In the genomic region with DNA sequence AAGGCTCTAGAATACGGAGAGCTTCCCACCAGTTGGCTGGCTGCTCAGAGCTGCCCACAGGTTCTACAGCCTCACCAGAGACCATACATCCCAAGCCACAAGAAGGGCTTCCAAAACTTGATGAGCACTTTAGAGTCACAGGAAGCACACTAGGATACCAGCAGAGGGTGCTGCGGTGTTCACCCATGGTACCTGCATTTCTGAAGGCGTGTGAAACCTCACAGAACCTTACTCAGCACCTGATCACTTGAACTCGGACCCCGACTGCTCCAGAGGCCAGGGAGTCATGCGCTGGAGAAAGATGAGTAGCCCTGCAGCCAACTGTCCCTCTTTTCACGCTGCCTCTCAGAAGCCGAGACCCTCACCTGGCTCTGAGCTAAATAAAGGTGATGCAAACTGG, we compare ENCODE assay signal across 13 mouse cellular contexts.
DNase-seq lines count a peak whose midpoint lies in the region; ATAC-seq and TF ChIP-seq lines count a peak whose summit lies in the region.
"Had no signal": no experiment of that assay in that cellular context is flagged by ENCODE, and none has a peak within 500 bp of the region (broad histone marks: within the 10 kb centered on the region; RNA-seq: fewer than 3 reads in every experiment).

No protein-coding gene starts in this region.

- no peak overlapping the region for H3K4me3 ChIP-seq in forebrain, embryonic 10.5 days
- no peak overlapping the region for H3K4me3 ChIP-seq in forebrain, embryonic 14.5 days (ENCODE audit: low read depth, low read length)
- H3K4me3 ChIP-seq in kidney, adult 2 months (ENCODE audit: insufficient read depth, low read depth, low read length), result no peak overlapping the region
- H3K4me3 ChIP-seq in midbrain, embryonic 15.5 days, result no peak overlapping the region
- no peak overlapping the region for H3K4me3 ChIP-seq in midbrain, embryonic 13.5 days (replicated peaks)
- no peak overlapping the region for H3K4me3 ChIP-seq in cortical plate, adult 2 months (ENCODE audit: insufficient read depth, low read length)
- H3K4me3 ChIP-seq: midbrain, embryonic 12.5 days; neural tube, embryonic 15.5 days had no signal

- no peak for TF ChIP-seq POLR2A in kidney, adult 2 months (IDR thresholded peaks at IDR 0.05; ENCODE audit: low read depth, low read length)
- TF ChIP-seq POLR2A in cortical plate, adult 2 months (IDR thresholded peaks at IDR 0.05; ENCODE audit: extremely low read depth, insufficient read depth, low read length), result no peak

- no peak overlapping the region for H3K27ac ChIP-seq in forebrain, embryonic 10.5 days
- no peak overlapping the region for H3K27ac ChIP-seq in forebrain, embryonic 14.5 days (ENCODE audit: low read depth, low read length)
- H3K27ac ChIP-seq in kidney, adult 2 months (ENCODE audit: insufficient read depth, low read depth, low read length), result no peak overlapping the region
- peak overlapping the region; percentile 48 for H3K27ac ChIP-seq in midbrain, embryonic 15.5 days
- H3K27ac ChIP-seq in midbrain, embryonic 13.5 days, result no peak overlapping the region
- no peak overlapping the region for H3K27ac ChIP-seq in cortical plate, adult 2 months (ENCODE audit: insufficient read depth, low read length)
- H3K27ac ChIP-seq: midbrain, embryonic 12.5 days; neural tube, embryonic 15.5 days had no signal

- no peaks in the 10 kb centered on the region for H3K9me3 ChIP-seq in forebrain, embryonic 10.5 days
- H3K9me3 ChIP-seq in forebrain, embryonic 14.5 days (replicated peaks; ENCODE audit: control insufficient read depth, low read length), result no peaks in the 10 kb centered on the region
- no peaks in the 10 kb centered on the region for H3K9me3 ChIP-seq in midbrain, embryonic 15.5 days
- no peaks in the 10 kb centered on the region for H3K9me3 ChIP-seq in midbrain, embryonic 13.5 days
- H3K9me3 ChIP-seq: midbrain, embryonic 12.5 days; neural tube, embryonic 15.5 days had no signal

- peak; percentile 49; the same call in 1 of the 2 replicates for TF ChIP-seq CTCF in kidney, adult 2 months (conservative IDR thresholded peaks at IDR 0.05; ENCODE audit: insufficient read depth, insufficient read length, low read depth, low read length)
- TF ChIP-seq CTCF in cortical plate, adult 2 months (IDR thresholded peaks at IDR 0.05; ENCODE audit: extremely low read depth, insufficient read depth, low read length), result 0 out of 2 replicates have a peak, but pooled peaks have one; percentile 25

- H3K27me3 ChIP-seq in forebrain, embryonic 10.5 days (ENCODE audit: poor library complexity, severe bottlenecking), result no peaks in the 10 kb centered on the region
- H3K27me3 ChIP-seq in forebrain, embryonic 14.5 days (replicated peaks; ENCODE audit: control insufficient read depth, insufficient read depth, low read length), result no peaks in the 10 kb centered on the region
- H3K27me3 ChIP-seq in kidney, adult 2 months (replicated peaks; ENCODE audit: control insufficient read depth, insufficient read depth, low read length), result no peaks in the 10 kb centered on the region
- H3K27me3 ChIP-seq in midbrain, embryonic 15.5 days (replicated peaks), result no peaks in the 10 kb centered on the region
- H3K27me3 ChIP-seq in midbrain, embryonic 13.5 days, result no peaks in the 10 kb centered on the region
- H3K27me3 ChIP-seq: midbrain, embryonic 12.5 days; neural tube, embryonic 15.5 days had no signal

- 89% methylated on average over 8 of the region's 8 CpGs for WGBS in forebrain, embryonic 10.5 days
- WGBS in forebrain, embryonic 14.5 days, result 88% methylated on average over 8 of the region's 8 CpGs
- WGBS in kidney, adult 2 months, result 84% methylated on average over 8 of the region's 8 CpGs
- 91% methylated on average over 8 of the region's 8 CpGs for WGBS in midbrain, embryonic 15.5 days
- whole genome bisulfite sequencing in midbrain, embryonic 13.5 days, result 93% methylated on average over 8 of the region's 8 CpGs

- H3K9ac ChIP-seq in forebrain, embryonic 14.5 days (ENCODE audit: low read length), result no peak overlapping the region
- no peak overlapping the region for H3K9ac ChIP-seq in midbrain, embryonic 15.5 days
- no peak overlapping the region for H3K9ac ChIP-seq in midbrain, embryonic 13.5 days (replicated peaks)
- H3K9ac ChIP-seq: midbrain, embryonic 12.5 days; neural tube, embryonic 15.5 days had no signal

- ATAC-seq in forebrain, embryonic 14.5 days, result no peak
- ATAC-seq in midbrain, embryonic 15.5 days (replicated peaks), result no peak
- ATAC-seq in midbrain, embryonic 13.5 days, result no peak

- no peaks in the 10 kb centered on the region for H3K4me1 ChIP-seq in forebrain, embryonic 10.5 days
- no peaks in the 10 kb centered on the region for H3K4me1 ChIP-seq in forebrain, embryonic 14.5 days (ENCODE audit: control insufficient read depth, insufficient read depth, low read length)
- H3K4me1 ChIP-seq in kidney, adult 2 months (ENCODE audit: control insufficient read depth, insufficient read depth, low read length), result no peaks in the 10 kb centered on the region
- H3K4me1 ChIP-seq in midbrain, embryonic 15.5 days, result peaks cover 10% of the 10 kb centered on the region; the same call in 1 of the 2 replicates
- H3K4me1 ChIP-seq in midbrain, embryonic 13.5 days (replicated peaks), result peaks cover 5% of the 10 kb centered on the region; the same call in 1 of the 2 replicates
- H3K4me1 ChIP-seq in cortical plate, adult 2 months (ENCODE audit: control insufficient read depth, insufficient read depth, low read length), result no peaks in the 10 kb centered on the region
- H3K4me1 ChIP-seq: midbrain, embryonic 12.5 days had no signal

- peaks cover 100% of the 10 kb centered on the region for H3K36me3 ChIP-seq in forebrain, embryonic 10.5 days (replicated peaks)
- peaks cover 81% of the 10 kb centered on the region for H3K36me3 ChIP-seq in forebrain, embryonic 14.5 days (ENCODE audit: control insufficient read depth, insufficient read depth, low read length)
- peaks cover 4% of the 10 kb centered on the region for H3K36me3 ChIP-seq in kidney, adult 2 months (ENCODE audit: control insufficient read depth, insufficient read depth, low read length)
- peaks cover 13% of the 10 kb centered on the region for H3K36me3 ChIP-seq in midbrain, embryonic 15.5 days (replicated peaks)
- peaks cover 79% of the 10 kb centered on the region for H3K36me3 ChIP-seq in midbrain, embryonic 13.5 days

- no peak overlapping the region for H3K4me2 ChIP-seq in forebrain, embryonic 14.5 days (ENCODE audit: low read length)
- no peak overlapping the region for H3K4me2 ChIP-seq in midbrain, embryonic 15.5 days
- H3K4me2 ChIP-seq in midbrain, embryonic 13.5 days (replicated peaks), result no peak overlapping the region
- H3K4me2 ChIP-seq: midbrain, embryonic 12.5 days; neural tube, embryonic 15.5 days had no signal

- peak; percentile 11 for DNase-seq in forebrain, embryonic 10.5 days (ENCODE audit: extremely low spot score, low spot score)
- DNase-seq in forebrain, embryonic 14.5 days (ENCODE audit: low spot score), result no peak
- no peak for DNase-seq in kidney, adult 2 months
- DNase-seq in kidney, adult 9 months, result no peak
- DNase-seq in T-cell, adult 2 months (ENCODE audit: low spot score), result no peak
- DNase-seq: heart, adult 18-20 months; heart, postnatal 4 days; kidney, adult 8-10 months had no signal
